Mouse (Mus musculus): ENCODE measurements at regions not wholly inside any gene's neighbourhood (a gene's known extent, or its start where the extent isn't known, plus 50 kb on each side); places are given as distances from the start of the nearest gene placed in this dataset.
A peak's percentile ranks its signal among the peaks of the same experiment; 100 is the strongest.
"Not testable (repeated sequence)": the region's sequence is repeated elsewhere in the genome, so short reads cannot be mapped to it uniquely, and the experiment has no call there.

GRCm38 (mm10) chr11:40540229-40540628 lies 154.8 kb downstream of the Mat2b start:
- DNase-seq (ENCODE audit: low read depth, low spot score), result no peak
- WGBS, result 67% methylated on average over 3 of the region's 3 CpGs

DNA sequence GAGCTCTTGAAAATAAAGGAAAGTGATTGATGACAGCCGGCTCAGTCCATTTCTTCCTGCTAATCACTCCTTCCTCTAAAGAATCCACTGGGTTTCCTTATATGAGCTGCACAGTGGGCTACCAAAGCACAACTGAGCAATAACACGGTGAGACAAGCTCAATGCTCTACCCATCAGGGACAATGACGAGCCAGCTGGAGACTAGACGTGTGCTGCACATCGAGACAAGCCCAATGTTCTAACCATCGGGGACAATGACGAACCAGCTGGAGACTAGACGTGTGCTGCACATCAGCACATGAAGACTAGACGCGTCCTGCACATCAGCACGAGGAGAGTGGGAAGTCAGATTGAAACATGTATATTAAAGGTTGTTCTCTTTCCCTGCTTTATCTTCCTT lies 155.2 kb downstream of the Mat2b start:
- 87% methylated on average over 11 of the region's 11 CpGs for WGBS
- DNase-seq (ENCODE audit: low read depth, low spot score), result no peak

DNA sequence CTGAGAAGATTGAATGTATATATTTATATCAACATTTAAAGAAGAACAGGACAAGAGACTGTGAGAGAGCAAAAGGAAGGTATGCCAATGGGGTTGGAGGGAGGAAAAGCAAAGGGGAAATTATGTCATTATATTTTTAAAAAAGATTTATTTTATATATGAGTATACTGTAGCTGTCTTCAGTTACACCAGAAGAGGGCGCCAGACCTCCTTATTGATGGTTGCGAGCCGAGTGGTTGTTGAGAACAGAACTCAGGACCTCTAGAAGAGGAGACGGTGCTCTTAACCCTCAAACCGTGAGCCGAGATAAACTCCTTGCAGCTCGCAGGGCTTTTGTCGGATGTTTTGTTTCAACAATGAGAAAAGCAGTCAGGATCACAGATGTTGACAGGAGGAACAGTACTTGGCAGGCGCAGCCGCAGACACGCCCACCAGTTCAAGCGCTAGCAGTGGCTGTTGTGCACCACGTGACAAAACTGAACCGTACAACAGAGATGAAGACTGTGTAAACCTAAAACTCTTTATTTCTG lies 158.7 kb downstream of the Mat2b start:
- DNase-seq (ENCODE audit: low read depth, low spot score), result no peak
- WGBS, result 74% methylated on average over 14 of the region's 14 CpGs

DNA sequence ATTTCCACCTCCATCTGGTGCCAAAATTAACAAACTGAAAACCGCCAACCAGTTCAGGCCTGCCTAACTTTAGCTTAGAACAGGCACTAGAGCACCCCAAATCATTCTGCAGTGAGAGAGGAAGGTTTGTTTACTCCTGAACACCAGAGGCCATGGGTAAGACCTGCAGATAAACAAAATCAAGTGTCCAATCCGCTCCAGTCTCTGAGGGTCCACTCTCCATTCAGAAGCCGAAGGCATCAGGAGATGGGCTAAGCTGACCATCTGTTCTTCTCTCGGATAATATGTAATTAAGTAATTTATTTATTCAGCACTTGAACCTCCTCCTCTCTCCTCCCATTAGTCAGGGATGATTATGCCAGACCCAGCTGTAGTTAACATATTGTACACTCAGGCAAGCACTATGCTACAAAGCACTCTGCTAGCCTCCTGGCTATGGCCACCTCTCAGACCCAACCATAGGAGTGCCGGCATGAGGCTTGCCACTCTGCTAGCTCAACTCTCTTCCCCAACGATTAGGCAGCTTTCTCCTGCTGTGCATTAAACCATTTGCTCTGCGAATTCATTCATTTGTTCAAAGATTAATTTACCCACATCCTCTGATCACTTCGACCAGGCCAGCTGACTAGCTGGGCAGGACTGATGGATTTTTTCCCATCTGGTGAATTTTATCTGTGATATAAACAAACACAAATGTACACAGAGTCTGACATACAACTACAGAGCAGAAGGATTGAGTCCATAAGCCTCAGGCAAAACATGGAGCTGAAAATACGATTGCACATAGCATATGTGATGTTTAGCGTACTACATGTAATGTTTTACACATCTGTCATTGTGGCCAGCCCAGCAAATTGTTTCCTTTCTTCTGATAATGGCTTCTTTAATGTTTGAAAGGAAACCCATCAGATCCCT lies 184.4 kb downstream of the Mat2b start:
- DNase-seq (ENCODE audit: low read depth, low spot score), result no peak
- WGBS, result 70% methylated on average over 10 of the region's 10 CpGs

- DNase-seq (ENCODE audit: low read depth, low spot score), result no peak
- WGBS, result 31% methylated on average over 6 of the region's 6 CpGs
Observed at GRCm38 (mm10) chr11:40491599-40491998, 203.4 kb downstream of the Mat2b start.

GRCm38 (mm10) chr11:40478171-40478570 lies 216.8 kb downstream of the Mat2b start:
- WGBS, result 22% methylated on average over 6 of the region's 6 CpGs
- not testable (repeated sequence) for DNase-seq (ENCODE audit: low read depth, low spot score)

- no peak for DNase-seq (ENCODE audit: low read depth, low spot score)
- WGBS, result 62% methylated on average over 7 of the region's 7 CpGs
Observed at GRCm38 (mm10) chr11:40477294-40477693, 217.7 kb downstream of the Mat2b start.

DNA sequence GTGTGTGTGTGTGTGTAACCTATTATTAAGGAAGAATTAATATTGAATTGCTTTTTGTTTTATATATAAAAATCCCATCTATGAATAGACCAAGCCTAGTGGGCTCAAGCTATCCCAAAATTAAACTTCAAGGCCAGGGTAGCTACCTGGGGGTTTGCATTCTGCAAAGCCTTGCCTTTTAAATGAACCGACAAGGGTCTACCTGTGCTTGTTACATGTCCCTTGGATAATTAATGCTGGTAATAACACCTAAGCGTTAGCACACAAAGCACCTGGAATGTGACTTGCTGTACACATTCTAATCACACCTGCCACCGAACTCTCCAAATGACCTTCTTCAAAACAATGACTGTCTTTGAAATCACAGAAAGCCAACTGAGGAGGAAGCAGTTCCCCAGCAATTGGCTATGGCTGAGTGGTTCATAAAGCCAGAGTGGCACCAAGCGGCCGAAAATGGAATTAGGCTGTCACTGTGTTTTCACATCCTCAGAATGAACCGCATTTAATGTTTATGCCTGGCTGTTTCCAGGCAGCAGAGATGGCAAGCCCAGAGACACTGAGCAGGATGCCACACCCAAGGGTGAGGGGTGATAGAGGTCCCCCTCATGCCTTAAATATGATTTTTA lies 225.8 kb downstream of the Mat2b start:
- DNase-seq (ENCODE audit: low read depth, low spot score), result peak; percentile 33
- WGBS, result 12% methylated on average over 6 of the region's 6 CpGs

GRCm38 (mm10) chr11:40456571-40456970 lies 238.4 kb downstream of the Mat2b start:
- DNase-seq (ENCODE audit: low read depth, low spot score), result no peak
- 83% methylated on average over 6 of the region's 6 CpGs for WGBS

DNA sequence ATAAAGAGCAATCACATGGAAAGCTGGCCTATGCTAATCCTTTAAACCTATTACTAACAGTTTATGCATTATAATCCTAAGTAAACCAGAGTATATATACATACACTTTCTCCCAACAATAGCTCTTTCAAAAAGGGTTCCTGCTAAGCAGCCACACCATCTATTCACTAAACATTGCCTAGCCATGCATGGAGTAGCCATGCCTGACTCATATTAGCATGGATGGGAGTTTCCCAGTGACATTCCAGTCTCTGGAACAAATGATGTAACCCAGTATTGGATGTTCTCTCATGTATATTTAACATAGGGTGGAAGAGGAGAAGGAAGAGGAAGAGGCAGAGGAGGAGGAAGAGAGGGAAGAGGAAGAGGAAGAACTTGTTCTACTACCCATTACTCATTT lies 240.0 kb downstream of the Mat2b start:
- not testable (repeated sequence) for DNase-seq (ENCODE audit: low read depth, low spot score)

GRCm38 (mm10) chr11:40446846-40447245 lies 248.2 kb downstream of the Mat2b start:
- DNase-seq (ENCODE audit: low read depth, low spot score), result no peak
- 50% methylated on average over 2 of the region's 2 CpGs for WGBS

DNA sequence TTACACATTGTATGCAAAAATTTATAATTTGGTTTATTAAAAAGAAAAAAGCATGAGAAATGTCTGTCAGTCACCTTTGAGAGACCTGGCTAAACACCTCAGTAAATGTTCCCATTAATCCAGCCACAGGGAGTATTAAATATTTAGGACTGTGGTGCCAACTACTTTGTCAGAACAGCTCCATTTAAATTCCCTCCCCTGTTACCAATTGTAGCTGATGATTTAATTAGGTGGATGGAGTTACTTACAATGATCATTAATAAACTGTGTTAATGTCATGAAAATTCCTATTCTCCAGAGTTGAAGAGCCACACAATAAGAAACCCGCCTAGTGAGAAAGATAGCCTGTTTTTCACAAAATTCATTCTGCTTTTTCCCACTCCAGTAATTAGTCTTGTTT lies 261.0 kb downstream of the Mat2b start:
- WGBS, result 94% methylated on average over 1 of the region's 1 CpGs
- DNase-seq (ENCODE audit: low read depth, low spot score), result no peak

GRCm38 (mm10) chr11:40428858-40429257 lies 266.1 kb downstream of the Mat2b start:
- 83% methylated on average over 2 of the region's 2 CpGs for WGBS
- DNase-seq (ENCODE audit: low read depth, low spot score), result no peak

DNA sequence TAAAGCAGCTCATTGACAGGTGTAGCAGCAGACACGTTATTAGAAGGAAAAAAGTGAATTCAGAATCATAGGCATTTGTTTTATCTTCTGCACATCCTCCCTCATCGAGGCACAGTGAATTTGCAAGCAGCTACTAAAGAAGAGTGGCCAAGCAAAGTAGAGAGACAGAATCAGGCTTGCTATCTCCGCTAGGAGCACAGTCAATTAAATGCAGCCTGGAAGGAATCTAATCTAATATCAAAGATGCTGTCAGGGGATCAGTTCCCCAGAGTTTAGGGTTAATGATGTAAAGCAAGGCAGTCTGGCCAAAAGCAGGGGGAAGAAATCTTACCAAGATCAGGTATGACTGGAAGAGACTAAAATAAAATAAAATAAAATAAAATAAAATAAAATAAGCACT lies 270.7 kb downstream of the Mat2b start:
- 76% methylated on average over 3 of the region's 3 CpGs for WGBS
- no peak for DNase-seq (ENCODE audit: low read depth, low spot score)

GRCm38 (mm10) chr11:40407571-40407970 lies 287.4 kb downstream of the Mat2b start:
- DNase-seq (ENCODE audit: low read depth, low spot score), result no peak

DNA sequence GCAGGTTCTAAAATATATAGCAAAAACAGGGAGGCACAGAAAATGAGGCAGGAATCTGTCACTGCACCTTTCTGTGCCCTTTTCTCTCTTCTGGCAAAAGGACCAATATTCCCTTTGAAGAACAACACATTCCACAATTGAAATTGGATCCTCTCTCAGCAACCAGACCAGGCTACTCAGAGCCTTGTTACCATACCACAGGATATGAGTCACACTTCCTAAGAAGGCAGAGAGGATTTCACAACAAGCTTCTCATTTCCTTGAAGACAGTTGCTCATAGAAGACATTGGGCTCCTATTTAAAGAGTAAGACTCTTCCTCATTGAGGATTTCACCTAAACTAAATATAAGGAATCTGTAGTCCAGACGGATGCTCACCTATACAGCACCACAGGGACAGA lies 292.8 kb downstream of the Mat2b start:
- whole genome bisulfite sequencing, result 57% methylated on average over 1 of the region's 1 CpGs

GRCm38 (mm10) chr11:40397453-40398104 lies 297.4 kb downstream of the Mat2b start:
- WGBS, result 88% methylated on average over 9 of the region's 9 CpGs
- no peak for DNase-seq (ENCODE audit: low read depth, low spot score)

More for the DNA sequence above, 292.8 kb downstream of the Mat2b start:
- no peak for DNase-seq (ENCODE audit: low read depth, low spot score)

DNA sequence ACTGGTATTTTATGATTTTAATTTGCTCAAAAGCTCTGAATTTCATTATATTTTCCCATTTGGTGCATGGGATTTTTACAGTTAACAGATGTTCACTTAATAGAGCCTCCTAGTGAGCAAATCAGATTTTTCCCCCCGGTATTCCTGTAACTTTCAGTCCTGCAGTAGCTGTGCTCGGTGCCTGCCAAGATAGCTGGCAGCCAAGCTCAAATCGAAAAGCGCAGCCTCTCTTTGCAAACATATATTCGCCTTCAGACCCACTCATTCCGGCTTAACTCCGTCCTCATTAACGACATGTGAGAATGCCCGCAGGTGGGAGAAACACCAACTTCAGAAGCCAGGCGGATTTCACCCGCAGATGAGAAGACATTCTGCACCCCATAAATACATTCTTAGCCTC lies 299.7 kb downstream of the Mat2b start:
- WGBS, result 73% methylated on average over 11 of the region's 11 CpGs
- no peak for DNase-seq (ENCODE audit: low read depth, low spot score)

GRCm38 (mm10) chr11:40394864-40395266 lies 300.1 kb downstream of the Mat2b start:
- no peak for DNase-seq (ENCODE audit: low read depth, low spot score)
- 69% methylated on average over 7 of the region's 7 CpGs for WGBS

DNA sequence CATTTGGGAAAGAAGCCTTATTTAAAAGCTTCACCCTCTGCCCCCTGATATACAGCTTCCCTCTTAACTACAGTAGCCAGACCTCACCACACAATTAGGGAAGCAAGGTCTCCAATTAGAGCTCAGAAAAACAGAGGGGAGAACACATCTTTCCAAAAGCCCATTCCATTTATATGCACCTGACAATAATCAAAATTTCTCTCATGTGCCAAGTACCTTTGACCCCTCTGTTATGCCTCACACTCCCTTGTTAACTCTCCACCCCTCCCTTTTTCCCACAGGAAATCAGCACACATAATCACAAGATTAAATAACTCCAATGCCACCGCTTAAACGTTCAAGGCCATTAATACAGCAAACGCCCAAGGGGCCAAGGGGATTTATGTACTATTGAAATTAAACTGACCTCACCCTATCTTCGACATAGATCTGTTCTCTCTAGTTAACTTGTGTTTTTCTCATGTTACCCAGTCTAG lies 300.7 kb downstream of the Mat2b start:
- 24% methylated on average over 4 of the region's 4 CpGs for WGBS
- no peak for DNase-seq (ENCODE audit: low read depth, low spot score)
